Mouse (Mus musculus) megakaryocyte, embryonic 14.5 days (primary cell): Measurements from ENCODE around the gene Gm20388.

Experiments
- FLI1 ChIP-seq: IDR thresholded peaks from 2 replicates; pipeline ENCODE4 v1.6.1; 2012; ENCODE audit warnings: low read length, inconsistent platforms, mixed read lengths
- GATA1 ChIP-seq: IDR thresholded peaks from 3 replicates; pipeline ENCODE4 v1.6.1; 2012; ENCODE audit warnings: mixed read lengths, low read length, inconsistent platforms, borderline replicate concordance

DNA sequence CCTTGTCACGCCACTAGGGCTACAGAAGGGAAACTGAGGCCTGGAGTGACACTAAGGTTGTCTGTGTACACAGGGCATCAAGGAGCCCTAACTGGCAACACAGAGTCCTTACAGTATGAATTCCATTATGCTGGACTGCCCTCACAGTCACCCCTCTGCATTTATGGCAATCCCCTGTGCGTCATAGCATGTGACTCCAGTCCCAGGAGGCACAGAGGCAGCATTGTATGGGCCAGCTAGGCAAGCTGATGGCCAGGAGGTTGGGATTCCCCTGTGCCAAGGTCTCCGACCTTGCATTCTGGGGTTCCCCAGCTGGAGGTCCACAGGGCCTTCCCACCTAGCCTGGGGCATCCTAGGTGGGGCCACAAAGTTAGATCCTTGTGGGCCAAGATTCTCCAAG lies 2300.9 kb downstream of the Gm20388 start:
- TF ChIP-seq GATA1 = no peak
- no peak for TF ChIP-seq FLI1
